Mouse (Mus musculus): Measurements from ENCODE around the gene Trappc5. TPM values are rescaled to one million over a fixed set of nuclear protein-coding genes. Genes with fewer than 3 reads are reported as not detected.

Gene Trappc5
- polyA plus RNA-seq, 1 experiment from 2014 or later = 72.5 TPM

- Histone ChIP-seq H3K4me1 (ENCODE audit: control insufficient read depth, insufficient read depth, low read length) (peaks cover 5% of the 10 kb centered on the region), H3K9me3 (replicated peaks; ENCODE audit: control insufficient read depth, low read length, poor library complexity, severe bottlenecking) (no peaks in the 10 kb centered on the region), H3K9ac (ENCODE audit: low read depth, low read length) (no peak overlapping the region), H3K4me3 (ENCODE audit: low read depth, low read length) (no peak overlapping the region), H3K36me3 (ENCODE audit: control insufficient read depth, insufficient read depth, low read length) (no peaks in the 10 kb centered on the region), H3K27ac (ENCODE audit: low read length) (no peak overlapping the region), H3K27me3 (ENCODE audit: control insufficient read depth, insufficient read depth, low read depth, low read length) (no peaks in the 10 kb centered on the region), H3K4me2 (ENCODE audit: low read length) (no peak overlapping the region)
- ATAC-seq = no peak
- 84% methylated on average over 2 of the region's 2 CpGs for WGBS
These were observed 5.7 kb upstream of the Trappc5 start for GRCm38 (mm10) chr8:3670388-3670787.

GRCm38 (mm10) chr8:3671980-3672491 lies 4.1 kb upstream of the Trappc5 start, which contains the start of gene Fcor:
Gene Fcor (minus strand): TSS chr8:3672362.
- H3K36me3 ChIP-seq (ENCODE audit: control insufficient read depth, insufficient read depth, low read length) = no peaks in the 10 kb centered on the region
- H3K4me1 ChIP-seq (ENCODE audit: control insufficient read depth, insufficient read depth, low read length) = peaks cover 9% of the 10 kb centered on the region
- peak within 1 kb of the TSS; percentile 55 for H3K4me3 ChIP-seq (ENCODE audit: low read depth, low read length)
- no peaks in the 10 kb centered on the region for H3K9me3 ChIP-seq (replicated peaks; ENCODE audit: control insufficient read depth, low read length, poor library complexity, severe bottlenecking)
- H3K9ac ChIP-seq (ENCODE audit: low read depth, low read length) = peak within 1 kb of the TSS; percentile 72
- no peaks in the 10 kb centered on the region for H3K27me3 ChIP-seq (ENCODE audit: control insufficient read depth, insufficient read depth, low read depth, low read length)
- under 1% methylated on average over 23 of the region's 23 CpGs for WGBS
- H3K4me2 ChIP-seq (ENCODE audit: low read length) = peak within 1 kb of the TSS; percentile 75
- H3K27ac ChIP-seq (ENCODE audit: low read length) = peak within 1 kb of the TSS; percentile 91
- ATAC-seq = peak; percentile 91

GRCm38 (mm10) chr8:3674671-3675070 lies 1.4 kb upstream of the Trappc5 start:
- Histone ChIP-seq H3K9ac (ENCODE audit: low read depth, low read length) (no peak overlapping the region), H3K4me2 (ENCODE audit: low read length) (no peak overlapping the region), H3K4me1 (ENCODE audit: control insufficient read depth, insufficient read depth, low read length) (peaks cover 23% of the 10 kb centered on the region), H3K27me3 (ENCODE audit: control insufficient read depth, insufficient read depth, low read depth, low read length) (no peaks in the 10 kb centered on the region), H3K4me3 (ENCODE audit: low read depth, low read length) (no peak overlapping the region), H3K9me3 (replicated peaks; ENCODE audit: control insufficient read depth, low read length, poor library complexity, severe bottlenecking) (no peaks in the 10 kb centered on the region), H3K27ac (ENCODE audit: low read length) (no peak overlapping the region), H3K36me3 (ENCODE audit: control insufficient read depth, insufficient read depth, low read length) (peaks cover 10% of the 10 kb centered on the region)
- WGBS = 48% methylated on average over 3 of the region's 3 CpGs
- no peak for ATAC-seq

GRCm38 (mm10) chr8:3676993-3677579 lies 987 bp downstream of the Trappc5 start:
- Histone ChIP-seq H3K27me3 (ENCODE audit: control insufficient read depth, insufficient read depth, low read depth, low read length) (no peaks in the 10 kb centered on the region), H3K27ac (ENCODE audit: low read length) (peak overlapping the region; percentile 85), H3K9me3 (replicated peaks; ENCODE audit: control insufficient read depth, low read length, poor library complexity, severe bottlenecking) (no peaks in the 10 kb centered on the region), H3K9ac (ENCODE audit: low read depth, low read length) (peak overlapping the region; percentile 93), H3K4me2 (ENCODE audit: low read length) (peak overlapping the region; percentile 96), H3K36me3 (ENCODE audit: control insufficient read depth, insufficient read depth, low read length) (peaks cover 19% of the 10 kb centered on the region), H3K4me1 (ENCODE audit: control insufficient read depth, insufficient read depth, low read length) (peaks cover 20% of the 10 kb centered on the region), H3K4me3 (ENCODE audit: low read depth, low read length) (peak overlapping the region; percentile 93)
- peak; percentile 1; the same call in 1 of the 2 replicates for ATAC-seq
- 6% methylated on average over 15 of the region's 15 CpGs for WGBS

- H3K36me3 ChIP-seq (ENCODE audit: control insufficient read depth, insufficient read depth, low read length) = peaks cover 22% of the 10 kb centered on the region
- no peaks in the 10 kb centered on the region for H3K9me3 ChIP-seq (replicated peaks; ENCODE audit: control insufficient read depth, low read length, poor library complexity, severe bottlenecking)
- H3K4me1 ChIP-seq (ENCODE audit: control insufficient read depth, insufficient read depth, low read length) = peaks cover 18% of the 10 kb centered on the region
- no peaks in the 10 kb centered on the region for H3K27me3 ChIP-seq (ENCODE audit: control insufficient read depth, insufficient read depth, low read depth, low read length)
- H3K4me2 ChIP-seq (ENCODE audit: low read length) = no peak overlapping the region
- WGBS = 96% methylated on average over 20 of the region's 23 CpGs
- no peak overlapping the region for H3K9ac ChIP-seq (ENCODE audit: low read depth, low read length)
- no peak overlapping the region for H3K4me3 ChIP-seq (ENCODE audit: low read depth, low read length)
- no peak for ATAC-seq
- no peak overlapping the region for H3K27ac ChIP-seq (ENCODE audit: low read length)
These were observed 2.7 kb downstream of the Trappc5 start for GRCm38 (mm10) chr8:3678831-3679230.

GRCm38 (mm10) chr8:3679236-3679635 lies 3.1 kb downstream of the Trappc5 start:
- WGBS = 97% methylated on average over 23 of the region's 23 CpGs
- Histone ChIP-seq H3K27me3 (ENCODE audit: control insufficient read depth, insufficient read depth, low read depth, low read length) (no peaks in the 10 kb centered on the region), H3K4me2 (ENCODE audit: low read length) (no peak overlapping the region), H3K9me3 (replicated peaks; ENCODE audit: control insufficient read depth, low read length, poor library complexity, severe bottlenecking) (no peaks in the 10 kb centered on the region), H3K27ac (ENCODE audit: low read length) (no peak overlapping the region), H3K4me3 (ENCODE audit: low read depth, low read length) (no peak overlapping the region), H3K36me3 (ENCODE audit: control insufficient read depth, insufficient read depth, low read length) (peaks cover 22% of the 10 kb centered on the region), H3K9ac (ENCODE audit: low read depth, low read length) (no peak overlapping the region), H3K4me1 (ENCODE audit: control insufficient read depth, insufficient read depth, low read length) (peaks cover 18% of the 10 kb centered on the region)
- no peak for ATAC-seq

- Histone ChIP-seq H3K27ac (ENCODE audit: low read length) (no peak overlapping the region), H3K9me3 (replicated peaks; ENCODE audit: control insufficient read depth, low read length, poor library complexity, severe bottlenecking) (no peaks in the 10 kb centered on the region), H3K27me3 (ENCODE audit: control insufficient read depth, insufficient read depth, low read depth, low read length) (no peaks in the 10 kb centered on the region), H3K36me3 (ENCODE audit: control insufficient read depth, insufficient read depth, low read length) (peaks cover 22% of the 10 kb centered on the region), H3K9ac (ENCODE audit: low read depth, low read length) (no peak overlapping the region), H3K4me1 (ENCODE audit: control insufficient read depth, insufficient read depth, low read length) (peaks cover 18% of the 10 kb centered on the region), H3K4me2 (ENCODE audit: low read length) (no peak overlapping the region), H3K4me3 (ENCODE audit: low read depth, low read length) (no peak overlapping the region)
- 96% methylated on average over 5 of the region's 5 CpGs for WGBS
- ATAC-seq = no peak
These were observed 3.6 kb downstream of the Trappc5 start for GRCm38 (mm10) chr8:3679656-3680055.

GRCm38 (mm10) chr8:3682435-3682834 lies 6.3 kb downstream of the Trappc5 start:
- no peaks in the 10 kb centered on the region for H3K9me3 ChIP-seq (replicated peaks; ENCODE audit: control insufficient read depth, low read length, poor library complexity, severe bottlenecking)
- H3K36me3 ChIP-seq (ENCODE audit: control insufficient read depth, insufficient read depth, low read length) = peaks cover 22% of the 10 kb centered on the region
- H3K4me2 ChIP-seq (ENCODE audit: low read length) = no peak overlapping the region
- H3K9ac ChIP-seq (ENCODE audit: low read depth, low read length) = no peak overlapping the region
- H3K4me1 ChIP-seq (ENCODE audit: control insufficient read depth, insufficient read depth, low read length) = peaks cover 11% of the 10 kb centered on the region
- H3K27ac ChIP-seq (ENCODE audit: low read length) = no peak overlapping the region
- no peaks in the 10 kb centered on the region for H3K27me3 ChIP-seq (ENCODE audit: control insufficient read depth, insufficient read depth, low read depth, low read length)
- 91% methylated on average over 5 of the region's 5 CpGs for WGBS
- ATAC-seq = no peak
- no peak overlapping the region for H3K4me3 ChIP-seq (ENCODE audit: low read depth, low read length)

GRCm38 (mm10) chr8:3683408-3684176 lies 7.5 kb downstream of the Trappc5 start:
- Histone ChIP-seq H3K4me2 (ENCODE audit: low read length) (no peak overlapping the region), H3K27me3 (ENCODE audit: control insufficient read depth, insufficient read depth, low read depth, low read length) (no peaks in the 10 kb centered on the region), H3K4me1 (ENCODE audit: control insufficient read depth, insufficient read depth, low read length) (no peaks in the 10 kb centered on the region), H3K27ac (ENCODE audit: low read length) (no peak overlapping the region), H3K9me3 (replicated peaks; ENCODE audit: control insufficient read depth, low read length, poor library complexity, severe bottlenecking) (no peaks in the 10 kb centered on the region), H3K9ac (ENCODE audit: low read depth, low read length) (no peak overlapping the region), H3K36me3 (ENCODE audit: control insufficient read depth, insufficient read depth, low read length) (peaks cover 22% of the 10 kb centered on the region), H3K4me3 (ENCODE audit: low read depth, low read length) (no peak overlapping the region)
- WGBS = 78% methylated on average over 6 of the region's 6 CpGs
- no peak for ATAC-seq

Data from midbrain, embryonic 16.5 days (tissue).